Mouse (Mus musculus) ES-Bruce4 (cell line): ENCODE data around the gene Plcb4. TPM values are rescaled to one million over a fixed set of nuclear protein-coding genes. Genes with fewer than 3 reads are reported as not detected.
A peak's percentile ranks its signal among the peaks of the same experiment; 100 is the strongest.

Source experiments
- H3K27ac ChIP-seq: 2 replicates; pipeline ENCODE4 v1.5.1; 2012; ENCODE audit warnings: low read length, inconsistent platforms; ENCODE audit not compliant: insufficient read depth
- H3K27me3 ChIP-seq: 2 replicates; pipeline ENCODE4 v1.6.1; 2012; ENCODE audit warnings: mild to moderate bottlenecking, low read length, inconsistent platforms; ENCODE audit not compliant: control insufficient read depth, poor library complexity, insufficient read depth, severe bottlenecking
- H3K36me3 ChIP-seq: 2 replicates; pipeline ENCODE4 v1.6.1; 2012; ENCODE audit warnings: inconsistent platforms, mild to moderate bottlenecking, low read length, moderate library complexity; ENCODE audit not compliant: control insufficient read depth, poor library complexity, insufficient read depth, severe bottlenecking
- H3K4me1 ChIP-seq: one replicate; pipeline ENCODE4 v1.8.1; 2011; ENCODE audit warnings: low read length; ENCODE audit not compliant: control insufficient read depth, insufficient read depth
- H3K4me3 ChIP-seq: 2 replicates; pipeline ENCODE4 v1.5.1; 2011; ENCODE audit warnings: low read depth, mild to moderate bottlenecking, low read length
- H3K9ac ChIP-seq: 2 replicates; pipeline ENCODE4 v1.6.1; 2012; ENCODE audit warnings: low read depth, mild to moderate bottlenecking, inconsistent platforms; ENCODE audit not compliant: poor library complexity, severe bottlenecking
- H3K9me3 ChIP-seq: replicated peaks from 2 replicates; pipeline ENCODE4 v1.6.1; 2012; ENCODE audit warnings: mild to moderate bottlenecking, low read length, inconsistent platforms; ENCODE audit not compliant: control insufficient read depth, poor library complexity, insufficient read depth, severe bottlenecking
- CTCF ChIP-seq: IDR thresholded peaks from one replicate; pipeline ENCODE4 v1.8.1; 2011; ENCODE audit warnings: low read depth, low read length
- EP300 ChIP-seq: IDR thresholded peaks from 2 replicates; pipeline ENCODE4 v1.6.1; 2011; ENCODE audit warnings: low read depth, low read length; ENCODE audit not compliant: insufficient read depth
- POLR2A ChIP-seq: IDR thresholded peaks from one replicate; pipeline ENCODE4 v1.8.1; 2011; ENCODE audit warnings: low read length; ENCODE audit not compliant: insufficient read depth
- polyA plus RNA-seq: library from polyadenylated mRNA; stranded (reverse); fragments of >200 nt; gene quantifications from 2 replicates; pipeline ENCODE4 v1.2.4, GENCODE M21; 2011; ENCODE audit warnings: low read depth; ENCODE audit not compliant: missing spikeins, insufficient read depth, insufficient read length

Plcb4 gene
- polyA plus RNA-seq, 1 experiment = 19.3 TPM

GRCm38 (mm10) chr2:135993314-135993713 is 334.5 kb downstream of the Plcb4 start:
- Histone ChIP-seq H3K4me1 (no peaks in the 10 kb centered on the region), H3K4me3 (no peak overlapping the region), H3K27me3 (no peaks in the 10 kb centered on the region), H3K36me3 (no peaks in the 10 kb centered on the region), H3K9ac (no peak overlapping the region), H3K27ac (no peak overlapping the region), H3K9me3 (no peaks in the 10 kb centered on the region)
- TF ChIP-seq EP300 (no peak), CTCF (peak; percentile 58), POLR2A (no peak)

- Histone ChIP-seq H3K9me3 (no peaks in the 10 kb centered on the region), H3K4me3 (no peak overlapping the region), H3K4me1 (no peaks in the 10 kb centered on the region), H3K27me3 (no peaks in the 10 kb centered on the region), H3K27ac (no peak overlapping the region), H3K9ac (no peak overlapping the region), H3K36me3 (no peaks in the 10 kb centered on the region)
- TF ChIP-seq EP300 (no peak), CTCF (no peak), POLR2A (no peak)
Measured at GRCm38 (mm10) chr2:135995196-135995595, 336.4 kb downstream of the Plcb4 start.

GRCm38 (mm10) chr2:135996936-135997335 is 338.1 kb downstream of the Plcb4 start:
- no peak overlapping the region for H3K27ac ChIP-seq
- H3K36me3 ChIP-seq = no peaks in the 10 kb centered on the region
- no peaks in the 10 kb centered on the region for H3K4me1 ChIP-seq
- no peaks in the 10 kb centered on the region for H3K27me3 ChIP-seq
- no peak overlapping the region for H3K4me3 ChIP-seq
- TF ChIP-seq CTCF = no peak
- TF ChIP-seq POLR2A = no peak
- TF ChIP-seq EP300 = no peak
- no peaks in the 10 kb centered on the region for H3K9me3 ChIP-seq
- no peak overlapping the region for H3K9ac ChIP-seq

GRCm38 (mm10) chr2:135997361-135998150 is 338.7 kb downstream of the Plcb4 start:
- Histone ChIP-seq H3K9me3 (no peaks in the 10 kb centered on the region), H3K4me1 (no peaks in the 10 kb centered on the region), H3K27ac (no peak overlapping the region), H3K27me3 (no peaks in the 10 kb centered on the region), H3K36me3 (no peaks in the 10 kb centered on the region), H3K4me3 (no peak overlapping the region), H3K9ac (no peak overlapping the region)
- no peak for TF ChIP-seq POLR2A
- TF ChIP-seq EP300 = no peak
- TF ChIP-seq CTCF = no peak

- Histone ChIP-seq H3K27ac (no peak overlapping the region), H3K9me3 (no peaks in the 10 kb centered on the region), H3K36me3 (no peaks in the 10 kb centered on the region), H3K9ac (no peak overlapping the region), H3K27me3 (no peaks in the 10 kb centered on the region), H3K4me1 (no peaks in the 10 kb centered on the region), H3K4me3 (no peak overlapping the region)
- TF ChIP-seq EP300 (no peak), POLR2A (no peak), CTCF (no peak)
Measured at GRCm38 (mm10) chr2:135998886-135999285, 340.1 kb downstream of the Plcb4 start.

GRCm38 (mm10) chr2:135999361-135999760 is 340.6 kb downstream of the Plcb4 start:
- no peak for TF ChIP-seq POLR2A
- TF ChIP-seq EP300 = no peak
- TF ChIP-seq CTCF = no peak
- H3K36me3 ChIP-seq = no peaks in the 10 kb centered on the region
- no peak overlapping the region for H3K9ac ChIP-seq
- H3K27me3 ChIP-seq = no peaks in the 10 kb centered on the region
- H3K4me1 ChIP-seq = no peaks in the 10 kb centered on the region
- no peaks in the 10 kb centered on the region for H3K9me3 ChIP-seq
- no peak overlapping the region for H3K4me3 ChIP-seq
- no peak overlapping the region for H3K27ac ChIP-seq
